Mouse (Mus musculus) thymus, postnatal 4 days (tissue): Measurements from ENCODE around the gene Fam76a.
"Not testable (repeated sequence)": the region's sequence is repeated elsewhere in the genome, so short reads cannot be mapped to it uniquely, and the experiment has no call there.

Source experiments
- DNase-seq: peaks from one replicate; pipeline ENCODE4 v3.0.0; 2021

Fam76a gene

GRCm38 (mm10) chr4:132944776-132945175 is 22.4 kb upstream of the Fam76a start:
- DNase-seq = peak; percentile 35

- peak; percentile 66 for DNase-seq
Observed at GRCm38 (mm10) chr4:132944106-132944505, 21.7 kb upstream of the Fam76a start.

DNA sequence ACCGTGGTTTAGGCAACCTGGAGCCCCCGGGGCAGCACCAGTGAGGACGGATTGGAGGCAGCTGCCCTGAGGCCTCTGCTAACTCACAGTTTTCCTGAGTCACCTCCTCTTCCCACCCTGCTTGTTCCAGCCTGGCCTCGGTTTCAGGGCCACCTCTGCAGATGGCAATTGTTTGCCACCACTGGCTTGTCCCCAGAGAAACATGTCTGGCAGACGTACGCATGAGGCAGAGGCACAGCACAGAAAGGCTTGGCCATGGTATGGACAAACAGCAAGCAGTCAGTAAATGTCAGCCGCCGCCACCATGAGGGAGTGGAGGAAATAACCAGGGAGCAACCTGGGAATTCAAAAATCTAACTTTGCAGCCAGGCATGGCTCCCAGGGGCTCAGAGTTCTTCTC is 20.7 kb upstream of the Fam76a start:
- no peak for DNase-seq

DNA sequence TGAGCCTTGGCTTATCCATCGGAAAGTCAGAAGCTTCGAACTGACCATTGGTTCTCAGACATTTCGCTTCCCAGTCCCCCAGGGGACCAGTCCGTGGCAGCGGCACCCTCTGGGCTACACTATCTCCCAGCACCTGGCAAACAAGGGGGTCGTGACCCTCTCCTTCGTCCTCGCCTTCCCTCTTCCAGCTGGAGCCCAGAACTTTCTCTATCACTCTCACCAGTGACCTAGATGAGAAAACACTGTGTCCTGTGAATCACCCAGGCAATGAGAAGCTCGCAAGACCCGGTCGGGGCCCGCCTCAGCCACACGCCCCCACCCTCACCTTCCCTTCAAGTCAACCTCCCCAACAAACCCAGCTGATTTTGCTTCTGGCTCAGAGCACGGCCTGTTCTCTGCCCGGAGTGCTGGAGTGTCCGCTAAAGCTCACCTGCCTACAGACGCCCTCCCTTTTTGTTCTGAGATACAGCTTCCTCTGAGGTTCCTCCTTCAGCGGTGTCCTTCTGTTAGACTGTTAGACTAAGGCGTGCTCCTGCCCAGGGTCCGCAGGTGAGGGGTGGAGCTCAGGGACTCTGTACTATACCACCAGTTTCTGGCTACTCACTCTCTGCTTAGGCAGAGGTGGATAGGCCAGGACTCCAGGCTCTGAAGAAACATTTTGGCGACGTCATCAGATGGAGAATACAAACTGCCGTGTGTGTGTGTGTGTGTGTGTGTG is 18.8 kb upstream of the Fam76a start:
- DNase-seq = no peak

DNA sequence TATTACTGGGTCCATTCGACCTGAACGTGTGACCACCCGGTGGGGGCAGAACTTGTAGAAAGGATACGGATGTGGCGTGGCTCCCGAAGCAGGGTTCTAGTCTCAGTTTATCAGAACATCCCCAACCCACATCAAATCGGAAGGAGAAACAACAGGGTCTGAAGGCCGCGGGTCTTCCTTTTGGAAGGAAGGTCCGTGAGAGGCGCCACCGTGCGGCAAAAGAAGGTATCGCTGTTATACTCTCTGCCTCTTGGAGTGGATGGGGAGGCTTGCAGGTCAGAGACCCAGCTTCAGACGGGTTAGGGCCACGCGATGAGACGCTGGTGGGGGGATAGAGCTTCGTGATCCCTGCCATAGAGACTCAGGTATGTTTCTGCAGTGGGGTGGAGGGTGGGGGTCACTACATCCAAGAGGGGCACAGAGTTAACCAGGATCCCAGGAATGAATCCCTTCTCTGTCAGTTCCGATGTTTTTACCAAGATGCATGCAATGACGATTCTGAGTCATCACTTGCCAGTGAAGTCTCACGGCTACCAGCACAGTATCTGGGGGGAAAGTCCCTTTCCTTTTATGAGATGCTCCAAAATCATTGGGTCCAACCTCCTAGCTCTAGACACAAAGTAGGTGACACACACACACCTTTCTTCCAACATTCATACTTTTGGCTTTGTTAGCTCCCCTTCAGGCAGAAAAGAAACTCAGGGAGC is 17.2 kb upstream of the Fam76a start:
- DNase-seq = peak; percentile 91

DNA sequence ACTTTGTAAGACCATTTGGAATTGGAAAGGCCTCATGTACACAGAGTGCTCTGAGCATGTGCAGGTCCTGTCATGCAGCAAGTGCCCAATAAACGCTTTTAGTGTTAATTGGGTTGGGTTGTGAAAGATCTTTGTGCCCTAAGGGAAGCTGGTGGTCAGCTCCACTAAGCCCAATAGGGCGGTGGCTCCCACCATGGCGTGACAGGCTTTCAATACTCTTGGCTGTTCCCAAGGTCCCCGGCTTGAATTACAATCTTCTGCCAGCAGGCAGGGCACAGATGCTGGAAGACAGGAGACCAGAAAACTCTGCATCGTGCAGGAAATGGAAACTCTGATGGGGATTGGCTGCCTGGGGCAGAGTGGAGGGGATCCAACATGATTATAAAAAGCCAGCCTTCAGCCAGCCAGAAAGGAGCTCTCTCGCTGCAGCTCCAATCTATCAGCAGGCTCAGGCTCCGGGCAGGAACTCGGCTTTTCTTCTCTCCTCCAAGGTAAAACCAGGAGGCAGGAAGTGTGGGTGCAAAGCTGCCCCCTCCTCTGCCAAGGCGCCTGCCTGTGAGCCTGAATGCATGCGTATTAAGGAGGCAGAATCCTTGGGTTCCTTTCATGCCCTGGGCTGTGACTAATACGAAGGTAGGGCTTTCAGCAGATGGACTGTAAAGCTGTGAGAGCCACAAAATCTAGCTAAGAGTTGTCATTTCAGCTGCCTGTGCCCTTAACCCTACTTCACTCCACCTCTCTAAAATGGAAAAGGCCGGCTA is 16.0 kb upstream of the Fam76a start:
- no peak for DNase-seq

- no peak for DNase-seq
Observed at GRCm38 (mm10) chr4:132934639-132935038, 12.3 kb upstream of the Fam76a start.

GRCm38 (mm10) chr4:132932752-132933404 is 10.5 kb upstream of the Fam76a start:
- no peak for DNase-seq

GRCm38 (mm10) chr4:132930784-132931183 is 8.4 kb upstream of the Fam76a start:
- DNase-seq = peak; percentile 75

DNA sequence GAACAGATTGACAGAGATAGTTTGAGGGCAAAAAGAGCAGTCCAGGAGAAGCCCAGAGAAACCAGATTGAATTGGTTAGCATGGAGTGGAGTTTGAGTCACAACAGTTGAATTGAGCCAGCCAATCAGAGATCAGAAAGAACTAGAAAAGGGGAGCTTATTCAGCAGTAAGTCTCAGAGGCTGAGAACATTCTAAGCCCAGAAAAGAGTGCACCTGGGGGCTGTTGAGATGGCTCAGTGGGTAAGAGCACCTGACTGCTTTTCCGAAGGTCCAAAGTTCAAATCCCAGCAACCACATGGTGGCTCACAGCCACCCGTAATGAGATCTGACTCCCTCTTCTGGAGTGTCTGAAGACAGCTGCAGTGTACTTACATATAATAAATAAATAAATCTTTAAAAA is 4.2 kb upstream of the Fam76a start:
- peak; percentile 28 for DNase-seq

DNA sequence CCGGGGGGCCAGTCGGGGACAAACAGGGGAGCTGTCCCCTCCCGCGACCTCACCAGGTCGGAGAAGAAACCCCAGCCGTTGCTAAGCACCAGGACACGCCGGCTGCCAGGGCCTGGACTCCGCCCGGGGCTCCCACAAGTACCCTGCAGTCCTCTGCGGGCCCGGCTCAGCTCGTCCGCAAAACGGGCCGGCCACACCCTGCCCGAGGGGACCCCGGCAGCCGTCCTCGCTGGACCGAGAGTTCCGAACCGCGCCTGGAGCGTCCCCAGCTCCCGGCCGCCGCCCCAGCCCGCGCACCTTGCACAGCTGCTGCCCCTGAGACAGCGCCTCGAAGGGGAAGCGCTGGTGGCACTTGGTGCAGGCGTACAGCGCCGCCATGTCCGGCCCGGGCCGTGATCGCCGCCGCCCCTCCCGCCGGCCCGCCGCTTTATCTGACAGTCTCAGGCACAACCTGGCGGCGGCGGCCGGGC is 262 bp downstream of the Fam76a start:
- no peak for DNase-seq

- DNase-seq = no peak
Observed at GRCm38 (mm10) chr4:132921488-132921887, 870 bp downstream of the Fam76a start.

DNA sequence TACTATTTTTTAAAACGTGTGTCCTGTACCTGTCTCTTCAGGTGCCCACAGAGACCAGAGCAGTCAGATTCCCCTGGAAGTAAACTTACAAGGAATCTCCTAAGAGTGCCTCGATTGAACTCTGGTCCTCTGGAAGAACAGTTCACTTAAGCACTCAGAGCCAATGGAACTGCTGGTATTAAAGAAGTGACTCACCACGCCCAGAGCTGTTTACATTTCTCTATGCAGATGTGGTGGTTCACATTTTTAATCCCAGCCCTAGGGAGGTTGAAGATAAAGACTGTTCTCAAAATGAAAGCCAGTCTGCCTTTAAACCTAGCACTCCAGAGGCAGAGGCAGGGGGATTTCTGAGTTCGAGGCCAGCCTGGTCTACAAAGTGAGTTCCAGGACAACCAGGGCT is 2.2 kb downstream of the Fam76a start:
- DNase-seq = no peak

- not testable (repeated sequence) for DNase-seq
Observed at GRCm38 (mm10) chr4:132918493-132918892, 3.9 kb downstream of the Fam76a start.

- DNase-seq = peak; percentile 60
Observed at GRCm38 (mm10) chr4:132912156-132912555, 10.2 kb downstream of the Fam76a start.

DNA sequence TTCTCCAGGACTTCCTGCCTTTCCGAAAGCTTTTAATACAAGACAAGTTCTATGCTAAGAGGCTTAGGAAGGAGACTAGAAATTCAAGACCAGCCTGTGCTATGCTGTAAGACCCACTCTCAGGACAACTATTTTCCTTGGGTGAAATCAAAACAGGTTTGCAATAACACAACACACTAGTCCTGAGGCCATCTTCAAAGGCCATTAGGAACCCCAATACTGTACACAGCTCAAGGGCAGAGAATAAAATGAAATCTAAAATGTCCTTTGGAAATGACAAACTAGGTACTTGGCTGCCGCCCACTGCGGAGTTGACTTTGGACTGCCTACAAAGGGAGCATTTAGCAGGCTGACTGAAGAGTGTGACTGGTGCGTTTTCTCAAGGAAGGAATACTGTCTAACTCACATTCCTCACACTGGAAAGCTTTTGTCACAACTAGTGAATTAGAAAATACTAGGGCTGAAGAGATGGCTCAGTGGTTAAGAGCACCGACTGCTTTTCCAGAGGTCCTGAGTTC is 16.5 kb downstream of the Fam76a start:
- DNase-seq = no peak

- no peak for DNase-seq
Observed at GRCm38 (mm10) chr4:132904765-132905309, 17.5 kb downstream of the Fam76a start.

- no peak for DNase-seq
Observed at GRCm38 (mm10) chr4:132904071-132904470, 18.3 kb downstream of the Fam76a start.

- no peak for DNase-seq
Observed at GRCm38 (mm10) chr4:132898197-132898596, 24.2 kb downstream of the Fam76a start.

DNA sequence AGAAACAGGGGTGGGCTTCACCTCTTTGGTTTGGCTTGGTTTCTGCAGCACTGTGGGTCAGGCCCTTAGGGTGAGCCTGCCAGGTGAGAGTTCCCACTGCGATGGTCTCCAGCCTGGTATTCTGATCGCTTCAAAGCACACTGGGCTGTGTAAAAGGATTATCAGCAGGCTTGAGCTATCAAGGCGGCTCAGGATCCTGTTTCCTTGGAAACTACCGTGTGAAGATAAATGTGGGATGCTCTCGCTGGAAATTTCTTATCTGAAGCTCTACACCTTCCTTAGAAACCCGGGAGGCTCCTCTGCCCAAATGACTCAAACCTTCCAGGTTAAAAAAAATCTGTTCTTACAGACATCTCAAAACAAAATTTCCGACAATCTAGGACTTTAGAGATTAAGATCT is 28.0 kb downstream of the Fam76a start:
- no peak for DNase-seq

DNA sequence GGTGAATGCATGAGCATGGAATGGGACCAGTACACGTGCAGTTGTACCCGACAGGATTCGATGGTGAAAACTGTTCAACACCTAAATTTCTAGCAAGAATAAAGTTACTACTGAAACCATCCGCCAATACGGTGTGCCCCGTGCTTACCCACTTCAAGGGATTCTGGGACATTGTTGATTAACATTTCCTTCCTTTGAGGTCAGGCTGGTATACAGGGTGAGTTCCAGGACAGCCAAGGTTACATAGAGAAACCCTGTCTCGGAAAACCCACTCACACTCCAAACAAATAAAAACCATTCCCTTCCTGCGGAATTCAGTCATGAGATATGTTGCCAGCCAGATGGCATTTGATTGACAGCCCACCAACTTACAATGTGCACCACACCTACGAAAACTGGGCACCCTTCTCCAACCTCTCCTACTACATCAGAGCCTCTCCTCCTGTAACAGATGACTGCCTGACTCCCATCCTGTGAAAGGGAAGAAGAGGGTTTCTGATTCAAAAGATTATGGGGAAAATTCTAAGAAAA is 37.4 kb downstream of the Fam76a start:
- DNase-seq = no peak
